Mouse (Mus musculus) kidney, adult 2 months (tissue): ENCODE results near the gene Kiz.

ENCODE experiments used
- CTCF ChIP-seq: fragments of 200-500 bp; conservative IDR thresholded peaks from 2 replicates; pipeline ENCODE4 v1.5.1; 2011; ENCODE audit warnings: low read depth, mild to moderate bottlenecking, control low read depth, low read length, moderate library complexity, mixed read lengths; ENCODE audit not compliant: insufficient read depth, insufficient read length
- POLR2A ChIP-seq: fragments of 200-500 bp; IDR thresholded peaks from one replicate; pipeline ENCODE4 v1.6.1; 2011; ENCODE audit warnings: low read depth, low read length, control low read depth

DNA sequence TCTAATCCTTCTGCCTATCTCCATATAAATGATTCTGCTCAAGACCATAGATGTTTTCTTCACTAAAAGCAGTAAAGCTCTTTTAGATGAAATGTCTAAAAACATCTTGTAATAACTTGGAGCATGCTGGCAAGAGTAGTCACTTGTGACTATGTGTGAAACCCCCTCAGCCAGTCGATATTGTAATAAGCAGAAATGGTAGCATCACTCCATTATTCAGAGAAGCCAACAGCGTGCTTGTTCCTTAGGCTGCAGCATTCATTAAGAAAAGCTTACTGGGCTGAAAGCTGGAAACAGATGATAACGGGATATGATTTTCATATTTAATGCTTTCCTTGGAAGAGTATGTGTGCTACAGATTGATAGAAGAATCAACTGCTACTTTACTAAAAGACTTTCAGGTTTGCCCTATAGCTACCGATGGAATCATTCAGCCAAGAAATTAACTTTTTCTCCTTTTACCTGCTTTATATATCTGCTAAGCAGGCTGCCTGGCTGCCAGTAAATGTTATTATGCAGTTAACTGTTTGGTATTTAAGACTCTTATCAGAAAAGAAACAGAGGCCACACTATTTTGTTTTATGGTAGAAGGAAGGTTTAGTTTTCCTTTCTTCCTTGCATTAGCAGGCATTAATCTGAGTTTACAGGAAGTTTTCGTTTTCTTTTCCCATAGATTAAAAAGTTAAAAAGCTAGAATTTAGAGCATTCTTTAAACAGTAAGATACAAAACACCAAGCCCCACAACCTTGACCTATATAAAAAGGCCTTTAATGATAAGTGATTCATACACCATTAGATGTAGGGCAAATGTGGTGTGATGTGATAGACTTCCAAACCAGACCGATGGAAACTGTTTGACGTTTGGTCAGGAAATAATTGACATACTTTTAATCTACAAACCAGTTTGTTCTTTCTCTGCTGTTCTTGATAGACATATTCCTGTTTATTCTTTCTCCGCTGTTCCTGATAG, 15.9 kb downstream of the Kiz start:
- TF ChIP-seq CTCF, result no peak
- no peak for TF ChIP-seq POLR2A
